Mouse (Mus musculus): ENCODE data around the gene Ehmt1. TPM values are rescaled to one million over a fixed set of nuclear protein-coding genes. Genes with fewer than 3 reads are reported as not detected.

Ehmt1 gene
- total RNA-seq, 2 experiments from 2014 or later = 64.1 to 74.6 TPM

DNA sequence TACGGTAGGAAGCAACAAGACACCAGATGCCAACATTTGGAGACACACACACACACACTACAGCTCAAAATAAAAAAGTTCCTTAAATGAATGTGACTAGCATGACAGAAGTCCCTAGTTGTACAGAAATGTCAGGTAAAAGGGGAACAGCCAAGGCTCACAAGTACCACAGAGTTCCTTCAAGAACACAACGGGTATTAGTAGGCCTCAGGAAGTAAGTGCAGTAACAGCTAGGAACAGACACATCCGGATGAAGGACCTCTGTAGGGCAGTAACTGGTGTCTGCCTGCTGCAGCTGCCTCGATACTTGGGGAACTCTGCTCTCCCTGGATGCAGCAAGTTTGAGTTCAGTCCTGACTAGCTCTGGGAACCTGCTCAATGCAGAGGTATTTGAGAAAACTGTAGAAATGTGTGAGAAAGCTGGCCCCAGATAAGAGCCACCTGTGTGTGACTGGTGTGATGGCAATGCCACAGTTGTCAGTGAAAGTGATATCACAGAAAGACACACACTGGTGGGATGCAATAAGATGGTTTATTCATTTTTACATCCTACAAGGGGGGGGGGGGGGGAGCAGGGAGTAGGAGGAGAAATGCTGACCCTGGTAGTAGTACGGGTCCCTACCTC, 122.5 kb downstream of the Ehmt1 start:
- no peak for DNase-seq

DNA sequence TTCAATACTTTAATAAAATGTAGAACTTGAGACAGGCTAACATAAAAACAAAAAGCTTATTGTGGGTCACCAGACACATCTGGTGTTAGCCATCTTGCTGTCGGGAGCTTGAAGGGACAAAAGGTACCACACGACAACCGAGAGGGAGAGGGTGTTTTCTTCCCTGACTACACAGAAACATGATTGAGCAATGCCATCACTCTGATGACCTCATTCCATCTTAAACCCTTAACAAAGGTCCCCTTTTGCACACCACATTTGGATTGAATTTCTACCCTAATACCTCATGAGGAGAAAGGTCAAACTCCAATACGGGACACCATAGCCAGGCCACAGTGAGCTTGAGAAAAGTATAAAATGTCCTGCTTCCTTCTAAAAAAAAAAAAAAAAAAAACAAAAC, 132.2 kb downstream of the Ehmt1 start:
- DNase-seq = no peak

DNA sequence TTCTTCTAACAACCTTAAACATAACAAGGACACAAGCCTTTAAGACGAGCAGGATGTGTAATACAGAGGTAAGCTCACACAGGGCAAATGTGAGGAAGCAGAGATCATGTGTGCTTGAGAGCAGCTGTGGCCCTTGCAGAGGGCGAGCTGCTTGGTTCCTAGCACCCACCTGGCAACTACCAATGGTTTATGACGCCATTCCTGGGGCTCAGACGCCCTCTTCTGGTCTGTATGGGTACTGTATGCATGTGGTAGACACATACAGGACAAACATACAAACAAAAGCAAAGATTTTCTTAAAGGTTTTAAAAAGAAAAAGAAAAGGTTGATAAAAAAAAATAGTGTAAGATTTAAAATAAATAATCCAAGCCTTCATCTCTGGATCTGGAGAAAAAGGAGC, 138.2 kb downstream of the Ehmt1 start:
- no peak for DNase-seq

GRCm38 (mm10) chr2:24776831-24777230, 142.6 kb downstream of the Ehmt1 start:
- DNase-seq = no peak

DNA sequence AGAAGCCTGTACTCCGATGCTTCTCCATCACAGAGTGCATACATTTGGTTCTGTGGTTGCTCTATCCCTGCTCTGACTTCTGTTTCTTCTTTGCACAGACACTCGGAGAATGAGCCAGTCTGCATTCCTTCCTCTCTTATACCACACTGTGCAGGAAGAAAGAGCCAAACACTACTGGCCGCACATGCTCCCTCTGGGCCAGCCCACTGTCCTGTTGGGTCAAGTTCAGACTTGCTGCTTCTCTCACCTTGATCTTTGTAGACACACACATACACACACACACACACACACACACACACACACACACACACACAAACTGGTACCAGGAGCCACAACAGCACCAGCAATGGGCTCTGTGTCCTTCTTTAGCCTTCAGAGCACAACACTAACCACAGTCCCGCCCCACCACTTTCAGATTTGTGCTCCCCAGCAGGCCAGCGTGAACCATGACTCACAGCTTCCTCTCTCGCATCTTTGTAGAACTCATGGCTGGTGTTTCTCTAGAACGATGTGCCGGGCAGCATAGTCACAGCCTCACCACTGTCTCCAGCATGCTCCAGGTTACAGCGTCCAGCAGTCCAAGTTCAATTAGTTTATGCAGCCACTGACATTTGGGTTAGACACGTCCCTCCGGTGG, 143.3 kb downstream of the Ehmt1 start:
- DNase-seq = no peak

GRCm38 (mm10) chr2:24774832-24775231, 144.6 kb downstream of the Ehmt1 start:
- no peak for DNase-seq

- peak; percentile 28 to 33 for DNase-seq
Measured at GRCm38 (mm10) chr2:24770861-24771260, 148.6 kb downstream of the Ehmt1 start.

GRCm38 (mm10) chr2:24763115-24763557, 156.3 kb downstream of the Ehmt1 start, which contains the start of gene Cacna1b:
TSS of gene Cacna1b (minus strand) at chr2:24763152.
- DNase-seq = peak; percentile 91

DNA sequence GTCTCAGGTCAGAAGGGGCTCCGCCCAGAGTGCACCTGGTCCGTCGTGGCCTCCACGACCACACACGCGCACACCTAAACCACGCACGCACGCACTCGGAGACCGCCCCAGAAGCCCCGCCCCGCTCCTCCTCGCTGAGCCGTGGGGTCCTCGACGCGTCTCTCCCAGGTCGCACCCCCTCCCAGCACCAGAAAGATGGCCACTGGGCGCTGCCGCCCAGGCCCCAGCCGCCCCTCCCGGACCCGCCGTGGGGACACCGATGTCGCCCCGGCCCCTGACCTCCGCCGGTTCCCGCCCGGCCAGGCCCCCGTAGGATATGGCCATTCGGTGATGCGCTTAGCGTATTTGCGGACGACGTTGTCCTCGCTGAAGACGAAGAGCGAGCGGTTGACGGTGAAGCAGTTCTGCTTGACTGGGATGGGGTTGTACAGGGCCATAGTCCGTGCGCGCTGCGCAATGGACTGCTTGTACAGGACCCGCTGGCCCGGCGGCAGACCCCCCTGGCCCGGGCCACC, 156.9 kb downstream of the Ehmt1 start:
- peak; percentile 38 to 59 for DNase-seq

GRCm38 (mm10) chr2:24761923-24762445, 157.4 kb downstream of the Ehmt1 start:
- DNase-seq = peak; percentile 62 to 67

DNA sequence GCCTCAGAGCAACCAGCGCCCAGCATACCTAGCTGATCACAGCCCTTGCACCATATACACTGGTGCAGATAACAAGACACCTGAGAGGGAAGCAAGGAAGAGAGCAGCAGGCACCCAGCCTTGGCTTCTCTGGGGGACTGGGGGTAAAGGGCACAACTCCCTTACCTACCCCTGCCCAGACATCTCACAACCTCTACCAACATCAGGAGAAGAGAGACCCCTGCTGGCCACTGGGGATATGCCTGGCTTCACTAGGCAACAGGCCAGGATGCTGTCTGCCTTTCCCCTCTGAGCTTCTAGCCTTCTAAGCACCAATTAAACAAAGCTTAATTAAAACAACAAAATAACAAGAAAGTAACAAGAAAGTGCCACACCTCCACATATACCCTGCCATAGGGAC, 164.1 kb downstream of the Ehmt1 start:
- DNase-seq = peak; percentile 53 to 54

DNA sequence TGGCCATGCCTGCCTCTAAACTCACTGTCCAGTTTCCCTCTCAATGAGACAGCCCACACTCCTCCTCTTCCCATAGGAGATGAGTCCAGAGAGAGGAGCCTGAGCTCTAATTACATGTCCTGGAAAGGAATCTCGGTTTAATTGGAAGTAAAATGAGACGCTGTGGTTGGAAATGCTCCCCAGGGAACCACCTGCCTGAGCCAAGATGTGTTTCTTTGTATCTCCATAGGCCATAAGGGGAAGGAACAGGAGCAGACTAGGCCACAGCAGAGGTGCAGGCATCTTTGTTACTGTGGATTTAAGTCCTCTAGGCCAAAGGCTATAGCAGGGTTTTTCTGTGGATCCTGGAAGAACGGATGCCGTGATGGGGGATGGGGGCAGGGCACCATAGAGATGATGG, 166.8 kb downstream of the Ehmt1 start:
- no peak for DNase-seq

DNA sequence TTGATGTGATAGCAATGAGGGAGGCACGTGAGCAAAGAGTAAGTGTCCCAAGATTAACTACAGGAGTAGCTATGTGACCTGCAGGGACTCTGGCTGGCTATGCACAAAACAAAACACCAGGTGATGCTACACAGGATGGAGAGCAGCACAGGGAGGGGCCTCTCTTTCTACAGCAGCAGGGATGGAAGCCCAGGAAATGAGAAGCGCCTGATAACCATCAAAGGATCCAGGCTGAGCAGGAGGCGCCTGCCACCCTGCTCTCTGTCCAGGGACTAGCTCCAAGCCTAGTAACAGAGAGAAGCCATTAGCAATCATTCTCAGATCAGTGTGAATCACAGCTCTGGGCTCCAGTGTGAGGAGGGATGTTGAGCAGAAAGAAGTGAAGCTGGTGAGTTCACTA, 169.4 kb downstream of the Ehmt1 start:
- DNase-seq = no peak

DNA sequence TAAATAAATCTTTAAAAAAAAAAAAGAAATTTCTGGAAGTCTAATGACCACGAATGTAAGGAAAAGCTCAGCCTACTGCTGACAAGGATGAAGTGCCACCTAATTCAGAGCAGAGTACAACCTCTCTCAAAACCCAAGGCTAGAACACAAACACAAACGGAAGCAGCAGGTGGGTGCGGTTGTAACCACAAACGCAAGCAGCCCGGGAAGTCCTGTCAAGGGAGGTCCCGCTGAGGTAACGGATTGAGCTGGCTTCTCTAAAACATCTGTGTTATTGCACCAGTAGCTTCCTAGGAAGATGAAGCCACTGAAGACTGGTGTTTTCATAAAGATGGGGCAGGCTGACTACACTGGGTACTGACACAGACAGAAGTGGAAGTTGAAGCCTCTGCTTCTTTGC, 171.5 kb downstream of the Ehmt1 start:
- no peak for DNase-seq

Small RNA genes within 50 kb of the gene (microRNA-seq; reads per million reads assigned to microRNA genes)
- gene Gm22875 = 0 reads per million in 2 experiments

Other genes starting within 250 kb of the Ehmt1 start
- 10 to 100 TPM; 71.3 to 77.8 TPM for gene Cacna1b, start 156.5 kb downstream of the Ehmt1 start, total RNA-seq (2021)
- gene Arrdc1, start 15.6 kb upstream of the Ehmt1 start, total RNA-seq (2021) = 10 to 100 TPM; 10.6 to 11.3 TPM
- 10 to 100 TPM; 40.4 to 43.4 TPM for gene Zmynd19, start 30.2 kb upstream of the Ehmt1 start, total RNA-seq (2021)
- 10 to 100 TPM; 32.5 to 34.4 TPM for gene Dph7, start 42.8 kb upstream of the Ehmt1 start, total RNA-seq (2021)
- 10 to 100 TPM; 78.2 to 92.1 TPM for gene Mrpl41, start 55.5 kb upstream of the Ehmt1 start, total RNA-seq (2021)
- gene Pnpla7, start 56.4 kb upstream of the Ehmt1 start, total RNA-seq (2021) = 10 to 100 TPM; 23.3 to 33.3 TPM
- 100 to 1,000 TPM; 948 to 958 TPM for gene Nsmf, start 134.7 kb upstream of the Ehmt1 start, total RNA-seq (2021)
- not detected for gene Entpd8, start 160.7 kb upstream of the Ehmt1 start, total RNA-seq (2021)
- gene Noxa1, start 175.5 kb upstream of the Ehmt1 start, total RNA-seq (2021) = not detected